Mouse (Mus musculus): ENCODE data around the gene Fbn1. TPM values are rescaled to one million over a fixed set of nuclear protein-coding genes. Genes with fewer than 3 reads are reported as not detected.

The Fbn1 gene
- polyA plus RNA-seq, 1 experiment = 0.99 TPM

GRCm38 (mm10) chr2:125411777-125412176 is 96.0 kb downstream of the Fbn1 start:
- Histone ChIP-seq H3K4me3 (ENCODE audit: insufficient read depth, low read length) (no peak overlapping the region), H3K4me1 (ENCODE audit: control insufficient read depth, insufficient read depth, low read length) (no peaks in the 10 kb centered on the region), H3K27ac (ENCODE audit: insufficient read depth, low read depth, low read length) (no peak overlapping the region)
- TF ChIP-seq CTCF (IDR thresholded peaks at IDR 0.05; ENCODE audit: low read depth, low read length) (no peak), POLR2A (IDR thresholded peaks at IDR 0.05; ENCODE audit: borderline replicate concordance, low read depth, low read length) (no peak)

- no peak overlapping the region for H3K27ac ChIP-seq (ENCODE audit: insufficient read depth, low read depth, low read length)
- TF ChIP-seq CTCF (IDR thresholded peaks at IDR 0.05; ENCODE audit: low read depth, low read length) (no peak), POLR2A (IDR thresholded peaks at IDR 0.05; ENCODE audit: borderline replicate concordance, low read depth, low read length) (no peak)
- H3K4me1 ChIP-seq (ENCODE audit: control insufficient read depth, insufficient read depth, low read length) = no peaks in the 10 kb centered on the region
- H3K4me3 ChIP-seq (ENCODE audit: insufficient read depth, low read length) = no peak overlapping the region
Measured at GRCm38 (mm10) chr2:125404509-125405105, 103.2 kb downstream of the Fbn1 start.

GRCm38 (mm10) chr2:125402276-125402675 is 105.5 kb downstream of the Fbn1 start:
- no peak for TF ChIP-seq POLR2A (IDR thresholded peaks at IDR 0.05; ENCODE audit: borderline replicate concordance, low read depth, low read length)
- no peak for TF ChIP-seq CTCF (IDR thresholded peaks at IDR 0.05; ENCODE audit: low read depth, low read length)

DNA sequence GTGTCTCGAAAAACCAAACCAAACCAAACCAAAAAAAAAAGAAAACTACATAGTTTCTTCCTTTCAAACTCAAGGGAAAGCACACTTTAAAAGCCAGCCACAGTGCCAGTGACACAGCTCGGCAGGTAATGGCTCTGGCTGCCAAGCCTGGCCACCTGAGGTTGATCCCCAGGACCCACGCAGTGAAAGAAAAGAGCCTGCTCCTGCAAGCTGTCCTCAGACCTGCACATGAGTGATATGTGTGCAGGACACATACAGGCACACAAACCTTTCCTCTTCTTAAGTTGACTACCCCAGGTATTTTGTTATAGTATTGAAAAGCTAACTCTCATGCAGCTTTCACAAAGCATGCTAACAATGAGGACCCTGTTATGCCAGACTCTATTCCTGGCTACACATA is 107.7 kb downstream of the Fbn1 start:
- Histone ChIP-seq H3K27ac (ENCODE audit: insufficient read depth, low read depth, low read length) (no peak overlapping the region), H3K4me1 (ENCODE audit: control insufficient read depth, insufficient read depth, low read length) (no peaks in the 10 kb centered on the region), H3K4me3 (ENCODE audit: insufficient read depth, low read length) (no peak overlapping the region)
- TF ChIP-seq POLR2A (IDR thresholded peaks at IDR 0.05; ENCODE audit: borderline replicate concordance, low read depth, low read length) (no peak), CTCF (IDR thresholded peaks at IDR 0.05; ENCODE audit: low read depth, low read length) (no peak)

More at GRCm38 (mm10) chr2:125402276-125402675, 105.5 kb downstream of the Fbn1 start:
- Histone ChIP-seq H3K4me1 (ENCODE audit: control insufficient read depth, insufficient read depth, low read length) (no peaks in the 10 kb centered on the region), H3K27ac (ENCODE audit: insufficient read depth, low read depth, low read length) (no peak overlapping the region), H3K4me3 (ENCODE audit: insufficient read depth, low read length) (no peak overlapping the region)

DNA sequence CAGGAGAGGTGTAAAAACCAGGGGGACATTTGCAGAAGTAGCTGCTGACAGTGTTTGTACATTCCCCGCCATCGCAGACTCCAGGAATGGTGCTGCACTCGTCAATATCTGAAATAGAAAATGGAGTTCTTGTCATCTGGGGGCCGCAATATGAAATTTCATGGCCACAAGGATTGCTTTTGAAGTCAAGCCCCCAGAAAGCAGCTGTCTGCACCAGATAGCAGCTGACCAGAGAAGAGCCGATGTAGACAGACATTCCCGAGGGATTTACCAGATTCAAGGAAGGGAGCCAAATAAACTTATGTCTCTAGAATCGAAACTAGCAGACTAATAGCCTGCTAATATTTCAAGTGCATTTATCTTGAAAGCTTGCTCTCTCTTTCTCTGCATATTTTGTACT is 110.0 kb downstream of the Fbn1 start:
- Histone ChIP-seq H3K4me3 (ENCODE audit: insufficient read depth, low read length) (no peak overlapping the region), H3K4me1 (ENCODE audit: control insufficient read depth, insufficient read depth, low read length) (no peaks in the 10 kb centered on the region), H3K27ac (ENCODE audit: insufficient read depth, low read depth, low read length) (no peak overlapping the region)
- TF ChIP-seq POLR2A (IDR thresholded peaks at IDR 0.05; ENCODE audit: borderline replicate concordance, low read depth, low read length) (no peak), CTCF (IDR thresholded peaks at IDR 0.05; ENCODE audit: low read depth, low read length) (no peak)

- Histone ChIP-seq H3K4me1 (ENCODE audit: control insufficient read depth, insufficient read depth, low read length) (no peaks in the 10 kb centered on the region), H3K4me3 (ENCODE audit: insufficient read depth, low read length) (no peak overlapping the region), H3K27ac (ENCODE audit: insufficient read depth, low read depth, low read length) (no peak overlapping the region)
- TF ChIP-seq CTCF (IDR thresholded peaks at IDR 0.05; ENCODE audit: low read depth, low read length) = no peak
Measured at GRCm38 (mm10) chr2:125394428-125395101, 113.2 kb downstream of the Fbn1 start.

DNA sequence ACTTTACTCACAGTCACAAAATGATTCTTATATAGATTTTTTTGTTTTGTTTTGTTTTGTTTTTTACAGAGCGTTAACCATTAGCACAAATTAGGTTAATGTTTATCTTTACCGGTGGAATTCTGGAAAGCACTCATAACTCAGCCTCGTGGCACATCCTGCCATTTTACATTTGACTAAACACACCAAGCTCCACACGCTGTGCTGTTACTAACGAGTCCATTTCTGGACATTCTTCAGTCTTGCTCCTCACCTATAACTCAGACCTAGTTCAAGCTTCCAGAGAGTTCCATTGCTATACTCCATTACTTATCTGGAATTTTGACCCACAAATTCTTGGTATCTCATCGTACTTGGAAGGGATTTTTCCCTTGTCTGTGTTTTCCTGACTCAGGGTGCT is 116.2 kb downstream of the Fbn1 start:
- TF ChIP-seq CTCF (IDR thresholded peaks at IDR 0.05; ENCODE audit: low read depth, low read length) (no peak), POLR2A (IDR thresholded peaks at IDR 0.05; ENCODE audit: borderline replicate concordance, low read depth, low read length) (no peak)
- Histone ChIP-seq H3K4me3 (ENCODE audit: insufficient read depth, low read length) (no peak overlapping the region), H3K27ac (ENCODE audit: insufficient read depth, low read depth, low read length) (no peak overlapping the region), H3K4me1 (ENCODE audit: control insufficient read depth, insufficient read depth, low read length) (no peaks in the 10 kb centered on the region)

DNA sequence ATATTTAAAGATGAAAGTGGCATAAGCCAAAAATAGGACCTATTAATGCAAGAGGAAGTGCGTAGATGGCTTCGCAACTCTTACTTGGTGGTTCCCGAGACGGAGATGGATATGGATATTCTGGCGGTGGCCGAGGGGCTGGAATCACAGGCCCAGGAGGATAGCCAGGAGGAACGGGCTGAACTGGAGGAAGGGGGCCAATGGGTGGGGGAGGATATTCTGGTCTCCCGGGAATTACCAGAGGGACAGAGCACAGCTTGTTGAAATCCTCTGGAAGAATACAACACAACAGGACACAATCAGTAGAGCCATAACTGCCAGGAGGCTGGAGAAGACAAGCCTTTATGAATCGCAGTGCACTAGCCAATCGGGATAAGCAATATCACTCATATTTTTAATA is 118.0 kb downstream of the Fbn1 start:
- H3K27ac ChIP-seq (ENCODE audit: insufficient read depth, low read depth, low read length) = no peak overlapping the region
- no peak overlapping the region for H3K4me3 ChIP-seq (ENCODE audit: insufficient read depth, low read length)
- H3K4me1 ChIP-seq (ENCODE audit: control insufficient read depth, insufficient read depth, low read length) = no peaks in the 10 kb centered on the region
- no peak for TF ChIP-seq POLR2A (IDR thresholded peaks at IDR 0.05; ENCODE audit: borderline replicate concordance, low read depth, low read length)
- TF ChIP-seq CTCF (IDR thresholded peaks at IDR 0.05; ENCODE audit: low read depth, low read length) = no peak

GRCm38 (mm10) chr2:125386221-125386965 is 121.4 kb downstream of the Fbn1 start:
- H3K27ac ChIP-seq (ENCODE audit: insufficient read depth, low read depth, low read length) = no peak overlapping the region
- no peak overlapping the region for H3K4me3 ChIP-seq (ENCODE audit: insufficient read depth, low read length)
- H3K4me1 ChIP-seq (ENCODE audit: control insufficient read depth, insufficient read depth, low read length) = no peaks in the 10 kb centered on the region
- TF ChIP-seq CTCF (IDR thresholded peaks at IDR 0.05; ENCODE audit: low read depth, low read length) (no peak), POLR2A (IDR thresholded peaks at IDR 0.05; ENCODE audit: borderline replicate concordance, low read depth, low read length) (no peak)

DNA sequence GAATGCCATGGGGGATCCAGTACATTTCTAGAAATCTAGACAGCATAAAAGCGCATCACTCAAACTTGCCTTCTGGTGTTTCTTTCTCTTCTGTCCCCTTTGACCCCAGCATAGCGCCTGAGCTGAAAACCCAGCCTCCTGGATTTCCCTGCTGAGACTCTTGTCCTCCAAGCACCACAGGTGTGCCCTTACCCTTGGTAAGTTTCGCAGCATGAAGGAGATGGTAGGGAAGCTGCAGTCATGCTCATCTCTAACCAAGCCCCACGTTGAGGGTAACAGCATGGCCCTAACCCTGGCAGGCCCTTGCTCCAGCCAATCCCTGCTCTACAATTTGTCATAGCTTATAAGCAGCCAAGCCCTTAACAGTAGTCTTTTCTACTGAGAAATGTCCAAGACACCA is 122.9 kb downstream of the Fbn1 start:
- H3K27ac ChIP-seq (ENCODE audit: insufficient read depth, low read depth, low read length) = no peak overlapping the region
- H3K4me1 ChIP-seq (ENCODE audit: control insufficient read depth, insufficient read depth, low read length) = no peaks in the 10 kb centered on the region
- no peak overlapping the region for H3K4me3 ChIP-seq (ENCODE audit: insufficient read depth, low read length)
- no peak for TF ChIP-seq CTCF (IDR thresholded peaks at IDR 0.05; ENCODE audit: low read depth, low read length)
- no peak for TF ChIP-seq POLR2A (IDR thresholded peaks at IDR 0.05; ENCODE audit: borderline replicate concordance, low read depth, low read length)

Measured in bone marrow macrophage, adult 2 months (primary cell).